Mouse (Mus musculus): Measurements from ENCODE around the gene Serf2. TPM values are rescaled to one million over a fixed set of nuclear protein-coding genes. Genes with fewer than 3 reads are reported as not detected.
"Not testable (repeated sequence)": the region's sequence is repeated elsewhere in the genome, so short reads cannot be mapped to it uniquely, and the experiment has no call there.

Serf2 gene
- polyA plus RNA-seq, 1 experiment from 2014 or later: 479 TPM

DNA sequence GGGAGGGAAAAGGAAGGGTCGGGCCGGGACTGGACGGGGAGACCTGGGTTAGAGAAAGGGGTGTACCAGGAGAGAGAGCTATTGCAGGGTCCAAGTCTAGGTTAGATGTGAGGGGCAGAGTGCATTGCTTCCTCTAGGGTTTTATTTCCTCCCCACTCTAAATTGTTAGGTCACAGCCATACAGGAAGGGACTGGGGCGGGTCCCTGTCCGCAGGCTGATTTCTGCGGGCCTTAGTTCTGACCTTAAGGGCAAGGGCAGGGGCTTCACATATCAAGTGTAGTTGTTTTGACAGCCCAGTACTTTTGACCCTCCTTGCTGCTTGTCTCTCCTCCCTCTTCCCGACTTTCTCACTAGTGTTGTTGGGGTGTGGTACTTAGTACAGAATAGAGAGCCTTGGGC lies 1.1 kb downstream of the Serf2 start:
- Histone ChIP-seq H3K4me2 (peak overlapping the region; percentile 93), H3K4me1 (peaks cover 27% of the 10 kb centered on the region), H3K9ac (peak overlapping the region; percentile 96), H3K27me3 (no peaks in the 10 kb centered on the region), H3K9me3 (no peaks in the 10 kb centered on the region), H3K27ac (peak overlapping the region; percentile 93), H3K36me3 (replicated peaks) (peaks cover 25% of the 10 kb centered on the region), H3K4me3 (replicated peaks) (peak overlapping the region; percentile 98)
- ATAC-seq (ENCODE audit: low FRiP score): no peak; the same call in 1 of the 2 replicates
- WGBS: 4% methylated on average over 7 of the region's 7 CpGs

DNA sequence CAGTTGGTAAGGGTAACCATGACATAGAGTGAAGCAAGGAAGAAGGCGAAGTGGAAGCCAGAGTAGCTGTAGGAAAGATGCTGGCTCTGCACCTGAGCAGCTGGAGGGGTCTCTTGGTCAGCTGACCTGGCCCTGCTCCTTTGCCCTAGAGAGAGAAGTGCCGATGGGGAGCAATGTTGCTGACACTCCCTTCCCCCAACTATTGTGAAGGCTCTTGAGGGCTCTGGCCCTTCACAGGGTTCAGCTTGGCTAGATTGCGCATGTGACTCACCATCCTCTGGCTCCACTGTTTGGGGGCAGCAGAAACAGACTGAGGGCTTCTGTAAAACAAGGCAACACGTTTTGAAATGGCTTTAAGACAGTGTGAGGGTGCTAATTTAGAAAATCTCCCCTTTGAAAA lies 3.4 kb downstream of the Serf2 start:
- Histone ChIP-seq H3K4me1 (peaks cover 31% of the 10 kb centered on the region), H3K27ac (no peak overlapping the region), H3K4me2 (no peak overlapping the region), H3K9me3 (no peaks in the 10 kb centered on the region), H3K4me3 (replicated peaks) (no peak overlapping the region), H3K36me3 (replicated peaks) (peaks cover 25% of the 10 kb centered on the region), H3K27me3 (no peaks in the 10 kb centered on the region), H3K9ac (no peak overlapping the region)
- ATAC-seq (ENCODE audit: low FRiP score): no peak
- 88% methylated on average over 4 of the region's 4 CpGs for WGBS

DNA sequence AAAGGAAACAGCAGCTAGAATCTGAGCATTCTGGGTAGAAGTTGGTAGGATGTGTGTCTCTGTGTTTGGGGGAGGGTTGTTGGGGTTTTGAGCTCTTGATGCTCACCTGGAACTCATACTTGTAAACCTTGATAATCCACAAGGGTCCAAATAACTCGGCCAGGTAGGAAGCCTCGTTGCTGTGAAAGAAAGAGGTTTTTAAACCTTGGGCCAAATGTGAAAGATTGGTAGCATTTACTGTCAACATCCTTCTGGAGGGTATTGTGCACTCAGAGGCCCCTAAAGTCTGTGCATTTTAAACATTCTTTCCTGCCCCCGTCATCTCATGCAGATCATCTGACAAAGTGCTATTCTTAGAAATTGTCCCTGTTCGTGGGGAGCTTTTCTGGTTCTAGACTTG lies 4.0 kb downstream of the Serf2 start, which contains the start of gene Hypk:
Gene Hypk (plus strand): TSS at position 301 of the 400 bp plus-strand sequence.
- Histone ChIP-seq H3K4me2 (no peak within 1 kb of the TSS), H3K4me3 (replicated peaks) (no peak within 1 kb of the TSS; the same call in 1 of the 2 replicates), H3K27ac (no peak within 1 kb of the TSS), H3K36me3 (replicated peaks) (peaks cover 25% of the 10 kb centered on the region), H3K9ac (no peak within 1 kb of the TSS), H3K27me3 (no peaks in the 10 kb centered on the region), H3K4me1 (peaks cover 34% of the 10 kb centered on the region), H3K9me3 (no peaks in the 10 kb centered on the region)
- no peak for ATAC-seq (ENCODE audit: low FRiP score)
- 80% methylated on average over 4 of the region's 4 CpGs for WGBS

DNA sequence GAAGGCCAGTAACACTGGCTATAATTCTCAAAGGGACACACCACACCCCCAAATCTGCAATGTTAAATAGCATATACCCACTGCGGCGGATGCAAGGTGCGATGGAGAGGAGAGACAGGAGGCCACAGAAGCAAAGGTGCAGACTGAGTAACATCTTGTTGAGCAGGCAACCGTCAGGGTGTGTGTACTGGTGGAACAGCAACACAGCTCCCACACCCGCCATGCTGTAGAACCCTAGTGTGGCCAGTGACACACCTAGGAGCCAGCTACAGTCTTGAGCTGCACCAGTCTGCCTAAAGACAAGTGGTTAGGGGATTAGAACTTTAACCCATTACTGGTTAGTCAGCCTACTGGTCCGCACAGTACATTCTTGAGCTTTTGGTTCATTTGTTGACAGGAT lies 4.9 kb downstream of the Serf2 start:
- Histone ChIP-seq H3K9ac (no peak overlapping the region), H3K9me3 (no peaks in the 10 kb centered on the region), H3K27me3 (no peaks in the 10 kb centered on the region), H3K4me2 (no peak overlapping the region), H3K4me3 (replicated peaks) (no peak overlapping the region), H3K27ac (no peak overlapping the region), H3K36me3 (replicated peaks) (peaks cover 32% of the 10 kb centered on the region), H3K4me1 (peaks cover 29% of the 10 kb centered on the region)
- no peak for ATAC-seq (ENCODE audit: low FRiP score)
- 87% methylated on average over 6 of the region's 6 CpGs for WGBS

DNA sequence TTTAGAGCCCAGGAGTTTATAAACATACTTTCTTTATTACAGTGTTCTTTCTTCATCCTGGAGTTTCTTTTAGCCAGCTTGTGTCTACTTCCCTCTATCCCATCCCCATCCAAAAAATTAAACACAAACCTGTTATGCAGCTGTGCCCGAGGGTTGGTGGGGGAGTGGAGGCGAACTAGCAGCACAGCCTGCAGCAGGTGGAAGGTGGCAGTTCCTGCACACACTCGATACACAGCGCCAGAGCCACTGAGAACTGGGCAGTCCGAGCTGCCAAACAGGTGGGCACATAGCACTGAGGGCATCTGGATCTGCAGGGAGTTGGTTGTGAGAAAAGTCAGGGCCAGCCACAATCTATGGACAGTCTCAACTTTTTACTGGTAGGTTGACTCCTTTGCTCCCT lies 6.5 kb downstream of the Serf2 start:
- H3K27ac ChIP-seq: no peak overlapping the region
- 86% methylated on average over 5 of the region's 5 CpGs for whole genome bisulfite sequencing

DNA sequence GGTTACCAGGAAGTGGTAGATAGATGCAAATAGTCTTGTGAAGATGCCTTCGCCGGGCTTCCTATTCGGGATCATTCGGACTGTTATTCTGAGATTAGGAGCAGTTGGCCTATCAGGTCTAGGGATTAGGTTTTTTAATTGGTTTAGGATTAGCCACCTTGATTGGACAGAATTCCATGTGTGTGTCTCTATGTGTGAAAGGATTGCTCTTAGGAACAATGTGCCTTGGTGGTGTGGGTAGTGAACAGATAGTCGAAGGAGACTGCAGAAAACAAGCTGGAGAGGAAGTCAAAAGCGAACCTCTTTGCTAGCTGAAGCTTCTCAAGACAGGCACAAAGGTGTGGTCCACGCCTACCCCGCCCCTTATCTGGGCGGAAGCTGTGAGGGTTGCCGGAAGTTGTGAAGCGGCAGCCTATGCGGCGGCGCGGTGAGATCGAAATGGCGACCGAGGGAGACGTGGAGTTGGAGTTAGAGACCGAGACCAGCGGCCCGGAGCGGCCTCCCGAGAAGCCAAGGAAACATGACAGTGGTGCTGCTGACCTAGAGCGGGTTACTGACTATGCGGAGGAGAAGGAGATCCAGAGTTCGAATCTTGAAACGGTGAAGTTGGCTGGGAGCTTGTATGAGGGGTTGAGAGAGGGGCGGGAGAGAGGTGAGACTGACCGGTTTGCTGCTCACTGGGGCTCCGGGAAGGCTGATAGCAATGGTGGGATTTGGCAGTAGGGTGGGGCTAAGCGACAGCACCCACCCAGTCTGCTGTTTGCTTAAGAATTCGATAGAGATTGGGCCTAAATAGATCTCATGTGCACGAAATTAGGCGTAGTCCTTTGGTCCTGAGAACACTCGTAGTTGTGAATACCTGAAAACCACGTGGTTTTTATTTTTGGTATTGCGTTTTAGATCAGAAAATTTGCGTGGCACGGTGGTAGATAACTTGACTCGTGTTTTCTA lies 8.0 kb downstream of the Serf2 start, which contains the start of gene Serinc4:
Gene Serinc4 (minus strand): TSS at position 90 of the 951 bp plus-strand sequence.
- peak; percentile 92 for ATAC-seq (ENCODE audit: low FRiP score)
- H3K9ac ChIP-seq: peak within 1 kb of the TSS; percentile 74
- no peaks in the 10 kb centered on the region for H3K9me3 ChIP-seq
- H3K27ac ChIP-seq: peak within 1 kb of the TSS; percentile 72
- H3K27me3 ChIP-seq: no peaks in the 10 kb centered on the region
- peak within 1 kb of the TSS; percentile 59 for H3K4me3 ChIP-seq (replicated peaks)
- peak within 1 kb of the TSS; percentile 74 for H3K4me2 ChIP-seq
- H3K36me3 ChIP-seq (replicated peaks): peaks cover 44% of the 10 kb centered on the region
- WGBS: 4% methylated on average over 41 of the region's 41 CpGs
- H3K4me1 ChIP-seq: peaks cover 14% of the 10 kb centered on the region

More for the DNA sequence above, 6.5 kb downstream of the Serf2 start:
- H3K4me2 ChIP-seq: no peak overlapping the region
- no peak overlapping the region for H3K4me3 ChIP-seq (replicated peaks)
- H3K4me1 ChIP-seq: peaks cover 23% of the 10 kb centered on the region
- no peak overlapping the region for H3K9ac ChIP-seq
- no peaks in the 10 kb centered on the region for H3K27me3 ChIP-seq
- peaks cover 45% of the 10 kb centered on the region for H3K36me3 ChIP-seq (replicated peaks)
- H3K9me3 ChIP-seq: no peaks in the 10 kb centered on the region
- ATAC-seq (ENCODE audit: low FRiP score): no peak

DNA sequence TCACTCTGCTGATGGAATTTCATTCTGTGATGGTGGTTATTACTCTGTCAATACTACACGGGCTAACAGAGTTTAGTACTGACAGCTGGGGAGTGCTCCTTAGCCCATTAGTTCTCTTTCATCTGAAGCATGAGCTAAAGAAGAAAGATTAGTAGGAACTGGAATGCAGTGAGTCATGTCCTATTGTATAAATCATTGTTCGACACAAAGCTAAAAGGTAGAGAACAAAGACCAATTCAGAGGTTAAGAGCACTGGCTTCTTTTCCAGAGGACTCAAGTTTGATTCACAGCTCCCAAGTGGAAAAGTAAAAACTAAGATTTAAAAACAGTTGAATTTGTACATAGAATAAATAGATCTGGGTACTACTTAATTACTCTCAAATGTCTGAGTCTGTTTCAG lies 11.1 kb downstream of the Serf2 start:
- no peak overlapping the region for H3K4me2 ChIP-seq
- H3K27ac ChIP-seq: no peak overlapping the region
- H3K4me1 ChIP-seq: peaks cover 11% of the 10 kb centered on the region
- no peak overlapping the region for H3K4me3 ChIP-seq (replicated peaks)
- peaks cover 26% of the 10 kb centered on the region for H3K36me3 ChIP-seq (replicated peaks)
- 62% methylated on average over 2 of the region's 2 CpGs for WGBS
- no peak for ATAC-seq (ENCODE audit: low FRiP score)
- no peaks in the 10 kb centered on the region for H3K27me3 ChIP-seq
- no peak overlapping the region for H3K9ac ChIP-seq
- no peaks in the 10 kb centered on the region for H3K9me3 ChIP-seq

DNA sequence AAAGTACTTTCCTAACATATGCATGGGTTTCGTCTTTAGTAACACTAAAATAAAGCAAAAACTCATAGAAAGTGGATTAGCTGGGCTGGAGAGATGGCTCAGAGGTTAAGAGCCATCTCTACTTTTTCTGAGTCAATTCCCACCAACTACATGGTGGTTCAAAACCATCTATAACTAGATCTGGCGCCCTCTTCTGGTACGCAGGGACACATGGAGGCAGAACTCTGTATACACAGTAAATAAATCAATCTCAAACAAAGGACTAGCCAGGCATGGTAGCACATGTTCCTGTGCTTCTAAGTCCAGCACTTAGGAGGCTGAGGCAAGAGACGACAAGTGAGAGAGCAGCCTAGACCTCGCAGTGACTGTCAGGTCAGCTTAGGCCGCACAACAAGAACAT lies 20.0 kb downstream of the Serf2 start:
- not testable (repeated sequence) for H3K4me1 ChIP-seq; H3K27me3 ChIP-seq; H3K9me3 ChIP-seq; H3K36me3 ChIP-seq (replicated peaks); ATAC-seq (ENCODE audit: low FRiP score); H3K4me2 ChIP-seq; H3K4me3 ChIP-seq (replicated peaks); H3K27ac ChIP-seq; H3K9ac ChIP-seq
- WGBS: 82% methylated on average over 2 of the region's 6 CpGs

DNA sequence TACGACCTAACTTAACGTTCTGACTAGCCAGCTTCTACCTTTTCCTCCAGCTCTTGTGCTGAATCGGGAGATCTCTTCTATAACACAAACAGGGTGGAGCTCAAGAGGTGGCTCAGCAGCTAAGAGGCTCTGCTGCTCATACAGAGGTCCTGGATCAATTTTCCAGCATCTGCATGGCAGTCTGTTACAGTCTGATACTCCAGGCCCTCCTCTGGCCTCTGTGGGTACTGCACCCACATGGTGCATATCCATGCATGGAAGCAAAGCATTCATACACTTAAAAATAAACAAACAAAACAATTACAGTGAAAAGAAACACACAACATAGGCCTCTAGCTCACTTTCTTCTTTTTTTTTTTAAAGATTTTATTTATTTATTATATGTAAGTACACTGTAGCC lies 23.8 kb downstream of the Serf2 start:
- not testable (repeated sequence) for ATAC-seq (ENCODE audit: low FRiP score); H3K9ac ChIP-seq; H3K9me3 ChIP-seq; H3K4me2 ChIP-seq; H3K4me3 ChIP-seq (replicated peaks); H3K27me3 ChIP-seq; H3K4me1 ChIP-seq; H3K27ac ChIP-seq; H3K36me3 ChIP-seq (replicated peaks)
- 98% methylated on average over 3 of the region's 3 CpGs for WGBS

DNA sequence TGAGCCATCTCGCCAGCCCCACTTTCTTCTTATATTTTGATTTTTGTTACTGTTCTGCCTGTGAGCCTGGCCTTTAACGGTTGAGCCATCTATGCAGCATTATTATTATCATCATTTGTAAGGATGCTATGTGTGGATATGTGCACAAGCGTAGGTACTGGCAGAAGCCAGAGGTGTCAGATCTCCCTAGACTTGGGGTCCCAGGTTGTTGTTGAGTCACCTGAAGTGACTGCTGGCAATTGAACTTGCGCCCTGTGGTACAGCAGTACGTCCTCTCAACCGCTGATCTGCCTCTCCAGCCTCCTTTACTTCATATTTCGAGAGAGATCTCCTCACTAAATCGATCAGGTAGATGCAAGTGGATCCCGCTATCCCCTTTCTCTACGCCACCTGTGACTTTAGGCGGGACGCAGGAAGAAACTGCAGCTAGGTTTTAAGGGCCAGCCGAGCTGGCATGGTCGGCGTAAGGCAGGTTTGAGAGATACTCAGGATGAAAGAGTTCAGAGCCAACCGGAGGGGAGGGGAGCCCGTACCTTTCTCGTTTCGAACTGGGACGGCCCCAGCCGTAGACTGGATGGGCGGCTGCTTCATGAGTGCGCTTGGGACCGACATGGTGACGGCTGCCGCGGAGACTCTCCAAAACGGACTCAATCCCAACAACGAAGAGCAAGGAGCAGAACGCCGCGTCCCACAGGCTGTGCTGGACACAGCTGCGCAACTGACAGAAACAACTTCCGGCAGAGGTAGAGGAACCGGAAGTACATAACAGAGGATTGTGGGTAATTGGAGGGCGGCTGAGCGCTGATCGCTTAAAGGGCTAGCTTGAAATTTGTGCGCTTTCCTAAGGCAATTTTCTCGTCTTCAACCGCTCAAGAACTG lies 24.5 kb downstream of the Serf2 start, which contains the start of gene Mfap1b:
Gene Mfap1b (minus strand): TSS at position 767 of the 879 bp plus-strand sequence.
- not testable (repeated sequence) for H3K4me1 ChIP-seq; H3K36me3 ChIP-seq (replicated peaks); H3K27me3 ChIP-seq; H3K9me3 ChIP-seq
- Histone ChIP-seq H3K9ac (peak within 1 kb of the TSS; percentile 62), H3K4me3 (replicated peaks) (peak within 1 kb of the TSS; percentile 62), H3K27ac (0 out of 2 replicates have a peak within 1 kb of the TSS, but pooled peaks have one; percentile 54), H3K4me2 (peak within 1 kb of the TSS; percentile 72)
- peak; percentile 95 for ATAC-seq (ENCODE audit: low FRiP score)
- WGBS: 6% methylated on average over 41 of the region's 41 CpGs

DNA sequence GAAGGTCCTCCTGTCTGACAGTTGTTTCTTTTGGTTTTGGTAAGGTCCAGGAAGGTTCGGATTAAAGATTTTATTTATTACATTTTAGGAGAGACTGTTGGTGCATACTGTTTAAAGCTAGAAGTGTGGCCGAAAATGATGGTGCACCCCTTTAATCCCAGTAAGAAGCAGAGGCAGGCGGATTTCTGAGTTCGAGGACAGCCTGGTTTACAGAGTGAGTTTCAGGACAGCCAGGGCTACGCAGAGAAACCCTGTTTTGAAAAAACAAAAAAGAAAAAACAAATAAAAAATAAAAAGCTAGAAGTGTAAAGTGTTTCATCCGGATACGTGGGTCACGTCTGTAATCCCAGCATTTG lies 25.2 kb downstream of the Serf2 start:
- no peaks in the 10 kb centered on the region for H3K27me3 ChIP-seq
- 0 out of 2 replicates have a peak overlapping the region, but pooled peaks have one; percentile 54 for H3K27ac ChIP-seq
- H3K4me1 ChIP-seq: peaks cover 3% of the 10 kb centered on the region; the same call in 1 of the 2 replicates
- WGBS: 40% methylated on average over 8 of the region's 8 CpGs
- no peaks in the 10 kb centered on the region for H3K9me3 ChIP-seq
- H3K4me2 ChIP-seq: peak overlapping the region; percentile 72
- 0 out of 2 replicates have a peak, but pooled peaks cover 5% of the 10 kb centered on the region for H3K36me3 ChIP-seq (replicated peaks)
- peak overlapping the region; percentile 62 for H3K4me3 ChIP-seq (replicated peaks)
- no peak; the same call in 1 of the 2 replicates for ATAC-seq (ENCODE audit: low FRiP score)
- peak overlapping the region; percentile 62 for H3K9ac ChIP-seq

DNA sequence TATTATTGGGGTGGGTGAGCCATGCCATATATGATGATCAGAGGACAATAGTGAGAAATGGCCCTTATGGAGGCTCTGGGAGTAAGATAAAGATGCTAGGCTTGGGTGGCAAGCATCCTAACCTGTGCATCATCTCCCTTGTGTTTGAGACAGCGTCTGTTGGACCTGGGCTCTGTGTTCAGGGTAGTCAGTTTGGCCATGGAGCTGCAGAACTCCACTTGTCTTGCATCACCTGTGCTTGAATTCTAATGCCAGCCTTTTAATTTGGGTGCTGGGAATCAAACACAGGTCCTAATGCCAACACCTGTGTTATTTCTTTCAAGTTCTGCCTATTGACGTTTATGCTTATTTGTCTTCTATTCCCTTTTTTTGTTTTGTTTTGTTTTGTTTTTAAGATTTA lies 26.3 kb downstream of the Serf2 start:
- H3K27me3 ChIP-seq; H3K4me1 ChIP-seq; ATAC-seq (ENCODE audit: low FRiP score); H3K9ac ChIP-seq; H3K4me2 ChIP-seq; H3K4me3 ChIP-seq (replicated peaks); H3K9me3 ChIP-seq; H3K27ac ChIP-seq; H3K36me3 ChIP-seq (replicated peaks): not testable (repeated sequence)
- 98% methylated on average over 2 of the region's 2 CpGs for WGBS

Measured in forebrain, embryonic 12.5 days (tissue).